Mouse (Mus musculus): ENCODE measurements around the gene Prrc2c. TPM values are rescaled to one million over a fixed set of nuclear protein-coding genes. Genes with fewer than 3 reads are reported as not detected.
"Not testable (repeated sequence)": the region's sequence is repeated elsewhere in the genome, so short reads cannot be mapped to it uniquely, and the experiment has no call there.

Gene Prrc2c
- 63.0 and 68.1 TPM in 2 replicates for polyA plus RNA-seq (2016; fragmentation: Nextera tagmentation; extraction: Ambion mirVana)

DNA sequence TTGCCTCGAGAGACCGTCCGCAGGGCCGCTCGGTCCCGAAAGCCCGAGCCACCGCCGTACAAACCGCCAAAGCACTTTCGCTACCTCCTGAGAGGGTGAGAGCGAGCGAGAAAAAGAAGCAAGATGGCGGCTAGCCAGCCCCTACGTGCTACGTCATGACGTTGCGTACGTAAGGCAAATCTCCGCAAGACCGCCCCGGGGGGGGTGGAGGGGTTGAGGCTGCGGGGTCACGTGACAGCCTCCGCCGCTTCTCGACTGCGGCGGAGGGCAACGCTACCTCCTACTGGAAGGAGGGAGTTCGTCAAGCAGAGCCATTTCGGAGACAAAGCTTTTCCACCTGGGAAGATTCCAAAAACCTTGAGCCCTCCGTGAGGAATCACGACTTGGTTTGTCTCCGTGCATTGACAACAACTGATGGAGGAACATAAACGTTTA, at the start of gene Prrc2c:
Gene Prrc2c, minus strand, starts transcription at position 156 of the 435 bp plus-strand sequence.
- no peaks in the 10 kb centered on the region for H3K9me3 ChIP-seq (replicated peaks)
- peak within 1 kb of the TSS; percentile 96 for H3K27ac ChIP-seq
- H3K27me3 ChIP-seq (replicated peaks), result no peaks in the 10 kb centered on the region; the same call in 1 of the 2 replicates
- H3K9ac ChIP-seq, result peak within 1 kb of the TSS; percentile 98
- H3K36me3 ChIP-seq, result peaks cover 4% of the 10 kb centered on the region; the same call in 1 of the 2 replicates
- H3K4me3 ChIP-seq, result peak within 1 kb of the TSS; percentile 98
- peaks cover 41% of the 10 kb centered on the region for H3K4me1 ChIP-seq
- peak within 1 kb of the TSS; percentile 74 for H3K4me2 ChIP-seq
- under 1% methylated on average over 36 of the region's 36 CpGs for WGBS (ENCODE audit: insufficient replicate concordance)
- peak; percentile 96 for ATAC-seq

DNA sequence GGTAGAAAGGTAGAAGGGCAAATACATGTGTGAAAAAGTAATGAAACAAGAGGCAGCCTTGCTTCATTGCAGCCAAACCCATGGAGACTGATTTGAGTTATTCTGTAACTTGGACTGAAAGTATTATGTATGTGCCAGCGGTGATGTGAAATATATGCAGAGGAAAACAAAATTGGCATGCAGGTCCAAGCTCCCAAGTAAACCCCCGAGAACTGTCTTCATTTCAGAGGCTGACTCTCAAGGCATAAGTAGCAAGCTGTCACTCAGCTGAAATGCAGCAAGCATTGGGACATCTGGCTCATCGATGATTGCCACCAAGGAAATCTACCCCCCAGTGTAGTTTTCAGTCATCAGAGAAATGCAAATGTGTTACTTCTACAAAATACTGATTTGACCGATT, 44.9 kb upstream of the Prrc2c start:
- no peak for ATAC-seq
- WGBS (ENCODE audit: insufficient replicate concordance), result 62% methylated on average over 4 of the region's 4 CpGs

DNA sequence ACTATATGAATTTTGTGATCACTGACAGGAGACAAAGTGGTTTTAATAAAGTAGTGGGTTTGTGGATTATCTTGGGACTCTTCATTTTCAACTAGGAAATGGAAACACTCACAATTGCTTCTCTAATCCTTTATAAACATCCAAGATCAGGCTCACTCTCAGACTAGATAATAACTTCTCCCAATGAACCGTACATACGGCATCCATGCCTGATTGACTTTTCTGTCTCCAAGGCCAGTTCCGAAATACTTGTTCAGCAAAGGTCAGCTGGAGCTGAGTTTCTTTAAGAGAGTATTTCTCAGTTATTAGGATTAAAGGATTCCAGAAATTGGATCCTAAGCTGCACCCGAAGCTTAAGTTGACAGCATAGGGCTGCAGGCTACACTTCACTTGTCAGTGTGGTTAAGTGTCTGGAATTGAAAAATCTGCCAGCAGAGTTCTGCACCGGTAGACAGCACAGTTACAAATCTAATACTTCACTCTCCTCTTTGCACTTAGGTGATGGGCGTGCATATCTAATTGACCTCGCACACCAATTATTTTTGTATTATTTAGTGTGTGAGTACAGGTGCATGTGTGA, 43.4 kb upstream of the Prrc2c start:
- no peak overlapping the region for H3K4me2 ChIP-seq
- ATAC-seq, result no peak

More for the DNA sequence above, 44.9 kb upstream of the Prrc2c start:
- no peak overlapping the region for H3K9ac ChIP-seq
- no peaks in the 10 kb centered on the region for H3K4me1 ChIP-seq
- H3K36me3 ChIP-seq, result no peaks in the 10 kb centered on the region
- H3K9me3 ChIP-seq (replicated peaks), result no peaks in the 10 kb centered on the region
- H3K27me3 ChIP-seq (replicated peaks), result no peaks in the 10 kb centered on the region
- H3K4me3 ChIP-seq, result no peak overlapping the region
- no peak overlapping the region for H3K27ac ChIP-seq
- no peak overlapping the region for H3K4me2 ChIP-seq

DNA sequence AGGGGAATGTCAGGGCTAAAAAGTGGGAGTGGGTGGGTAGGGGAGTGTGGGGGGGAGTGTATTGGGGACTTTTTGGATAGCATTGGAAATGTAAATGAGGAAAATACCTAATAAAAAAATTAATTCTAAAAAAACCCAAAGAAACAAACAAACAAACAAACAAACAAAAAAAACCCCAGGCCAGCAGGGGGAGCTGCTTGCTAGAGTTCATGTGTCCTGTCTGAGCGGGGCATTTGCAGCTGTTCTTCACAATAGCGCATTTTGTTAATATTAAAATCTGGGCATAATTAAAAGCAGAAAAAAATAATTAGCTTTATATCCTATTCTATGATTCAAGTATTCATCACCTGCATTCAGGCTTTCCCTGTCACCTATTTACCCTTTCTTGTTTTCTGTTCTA, 40.7 kb upstream of the Prrc2c start:
- H3K27me3 ChIP-seq (replicated peaks); ATAC-seq; H3K4me3 ChIP-seq; H3K36me3 ChIP-seq; H3K4me2 ChIP-seq; H3K4me1 ChIP-seq; H3K27ac ChIP-seq; H3K9ac ChIP-seq; H3K9me3 ChIP-seq (replicated peaks): not testable (repeated sequence)
- WGBS (ENCODE audit: insufficient replicate concordance), result 62% methylated on average over 2 of the region's 2 CpGs

More for the DNA sequence above, 43.4 kb upstream of the Prrc2c start:
- no peak overlapping the region for H3K4me3 ChIP-seq
- no peak overlapping the region for H3K9ac ChIP-seq
- WGBS (ENCODE audit: insufficient replicate concordance), result 80% methylated on average over 7 of the region's 7 CpGs
- H3K9me3 ChIP-seq (replicated peaks), result no peaks in the 10 kb centered on the region
- H3K4me1 ChIP-seq, result no peaks in the 10 kb centered on the region
- no peak overlapping the region for H3K27ac ChIP-seq
- no peaks in the 10 kb centered on the region for H3K27me3 ChIP-seq (replicated peaks)
- H3K36me3 ChIP-seq, result no peaks in the 10 kb centered on the region

DNA sequence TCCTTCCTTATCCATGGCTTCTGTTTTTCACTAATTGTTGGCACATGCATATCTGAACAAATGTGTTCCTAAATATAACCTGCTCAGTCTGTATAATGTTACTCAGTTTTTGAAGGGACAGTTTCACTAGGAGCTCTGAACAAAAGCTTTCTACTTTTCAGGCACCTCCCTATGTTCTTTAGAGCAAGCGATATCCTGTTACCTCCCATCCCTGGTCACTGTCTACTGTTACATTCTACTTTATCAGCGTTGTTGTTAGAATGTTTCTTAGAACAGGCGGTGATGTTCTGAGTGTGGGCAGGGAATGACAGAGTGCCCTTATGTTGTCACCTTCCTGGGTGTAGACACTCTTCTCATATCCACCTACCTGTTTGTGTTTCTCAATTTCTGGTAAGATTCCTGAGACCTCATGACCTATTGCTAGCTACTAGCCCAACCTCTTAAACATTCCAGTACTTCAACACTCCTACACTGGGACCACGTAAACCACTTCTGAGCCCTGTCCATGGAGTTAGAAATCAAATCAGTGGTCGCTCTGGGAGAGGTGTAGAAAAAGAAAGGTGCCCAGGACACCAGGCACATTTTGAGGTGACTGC, 37.7 kb upstream of the Prrc2c start:
- no peak for ATAC-seq
- no peaks in the 10 kb centered on the region for H3K4me1 ChIP-seq

DNA sequence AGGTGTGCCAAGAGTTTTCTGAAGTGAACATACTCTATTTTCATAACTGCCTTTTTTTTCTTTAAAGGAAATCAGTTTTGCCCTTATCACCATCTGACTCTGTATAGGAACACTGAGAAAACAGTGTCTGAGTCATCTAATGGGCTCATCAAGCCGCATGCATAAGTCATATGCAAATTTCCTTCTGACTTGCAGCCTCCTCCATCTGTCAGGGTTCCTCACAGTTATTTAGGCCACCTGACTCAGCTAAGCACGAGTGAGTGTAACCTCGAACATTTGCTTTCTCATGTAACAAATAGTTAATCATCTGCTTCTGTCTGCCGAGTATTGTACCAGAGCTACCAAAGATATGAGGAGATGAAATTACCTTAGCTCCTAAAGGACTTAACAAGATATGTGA, 33.3 kb upstream of the Prrc2c start:
- no peaks in the 10 kb centered on the region for H3K4me1 ChIP-seq
- H3K27ac ChIP-seq, result no peak overlapping the region
- no peak overlapping the region for H3K4me2 ChIP-seq
- no peaks in the 10 kb centered on the region for H3K36me3 ChIP-seq
- H3K4me3 ChIP-seq, result no peak overlapping the region
- no peak overlapping the region for H3K9ac ChIP-seq
- H3K27me3 ChIP-seq (replicated peaks), result no peaks in the 10 kb centered on the region
- 59% methylated on average over 4 of the region's 4 CpGs for WGBS (ENCODE audit: insufficient replicate concordance)
- H3K9me3 ChIP-seq (replicated peaks), result no peaks in the 10 kb centered on the region
- ATAC-seq, result no peak

More for the DNA sequence above, 37.7 kb upstream of the Prrc2c start:
- Histone ChIP-seq H3K27ac (no peak overlapping the region), H3K4me3 (no peak overlapping the region), H3K27me3 (replicated peaks) (no peaks in the 10 kb centered on the region), H3K4me2 (no peak overlapping the region), H3K9ac (no peak overlapping the region), H3K36me3 (no peaks in the 10 kb centered on the region), H3K9me3 (replicated peaks) (no peaks in the 10 kb centered on the region)
- 70% methylated on average over 5 of the region's 5 CpGs for WGBS (ENCODE audit: insufficient replicate concordance)

DNA sequence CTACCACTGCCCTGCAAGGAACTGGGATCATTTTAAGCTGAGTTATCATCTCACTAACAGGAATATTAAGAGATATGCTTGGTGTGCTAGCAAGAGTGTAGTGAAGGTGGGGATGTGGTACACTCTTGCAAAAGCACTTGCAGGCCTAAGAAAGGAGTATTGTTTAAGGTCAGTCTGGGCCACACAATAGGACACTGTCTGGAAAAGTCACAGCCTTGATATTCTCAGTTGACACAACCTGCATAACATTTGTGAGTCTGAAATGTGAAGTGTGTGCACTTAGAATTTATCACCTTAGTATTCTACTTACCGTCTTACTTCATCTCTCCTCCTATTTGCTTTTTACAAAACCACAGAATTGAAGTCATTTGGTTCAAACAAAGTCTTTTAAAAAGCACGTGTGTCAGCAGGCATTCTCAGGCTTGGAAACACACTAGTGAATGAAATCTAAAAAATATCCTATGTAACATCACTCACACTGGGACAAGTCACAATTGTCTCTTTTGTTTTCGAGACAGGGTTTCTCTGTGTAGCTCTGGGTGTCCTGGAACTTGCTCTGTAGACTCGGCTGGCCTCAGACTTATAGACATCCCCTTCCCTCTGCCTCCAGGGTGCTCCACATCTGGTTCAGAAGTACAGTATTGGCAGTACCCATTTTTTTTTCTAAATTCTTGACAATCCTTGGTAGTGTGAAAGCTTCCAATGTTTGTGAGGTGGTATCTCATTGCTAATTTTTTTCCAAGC, 31.4 kb upstream of the Prrc2c start:
- H3K9ac ChIP-seq, result no peak overlapping the region
- H3K27me3 ChIP-seq (replicated peaks), result no peaks in the 10 kb centered on the region
- H3K36me3 ChIP-seq, result no peaks in the 10 kb centered on the region
- no peaks in the 10 kb centered on the region for H3K9me3 ChIP-seq (replicated peaks)
- H3K4me3 ChIP-seq, result no peak overlapping the region
- WGBS (ENCODE audit: insufficient replicate concordance), result 59% methylated on average over 4 of the region's 4 CpGs
- ATAC-seq, result no peak
- H3K4me1 ChIP-seq, result no peaks in the 10 kb centered on the region
- no peak overlapping the region for H3K4me2 ChIP-seq
- H3K27ac ChIP-seq, result no peak overlapping the region

DNA sequence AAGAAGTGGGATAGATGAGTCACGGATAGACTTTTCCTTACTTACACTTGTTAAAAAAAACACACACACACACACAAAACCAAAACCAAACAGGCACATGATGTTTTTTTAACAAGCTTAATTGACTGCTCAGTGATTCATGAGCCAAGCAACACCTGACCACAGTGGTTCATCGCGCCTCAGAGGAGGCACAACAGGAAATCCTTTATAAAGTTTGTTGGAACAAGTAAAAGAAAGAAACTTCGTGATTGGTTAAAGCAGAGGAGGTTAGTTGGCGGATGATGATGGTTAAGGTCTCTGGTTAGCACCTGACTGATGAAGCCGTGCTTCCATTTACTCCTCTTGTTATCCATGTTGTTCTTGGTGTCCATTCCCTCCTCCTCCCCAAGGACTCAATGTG, 11.7 kb upstream of the Prrc2c start:
- Histone ChIP-seq H3K9me3 (replicated peaks) (no peaks in the 10 kb centered on the region), H3K27me3 (replicated peaks) (no peaks in the 10 kb centered on the region), H3K36me3 (no peaks in the 10 kb centered on the region), H3K4me2 (no peak overlapping the region), H3K27ac (no peak overlapping the region), H3K4me3 (no peak overlapping the region), H3K9ac (no peak overlapping the region), H3K4me1 (no peaks in the 10 kb centered on the region)
- ATAC-seq, result no peak
- WGBS (ENCODE audit: insufficient replicate concordance), result 65% methylated on average over 6 of the region's 6 CpGs

DNA sequence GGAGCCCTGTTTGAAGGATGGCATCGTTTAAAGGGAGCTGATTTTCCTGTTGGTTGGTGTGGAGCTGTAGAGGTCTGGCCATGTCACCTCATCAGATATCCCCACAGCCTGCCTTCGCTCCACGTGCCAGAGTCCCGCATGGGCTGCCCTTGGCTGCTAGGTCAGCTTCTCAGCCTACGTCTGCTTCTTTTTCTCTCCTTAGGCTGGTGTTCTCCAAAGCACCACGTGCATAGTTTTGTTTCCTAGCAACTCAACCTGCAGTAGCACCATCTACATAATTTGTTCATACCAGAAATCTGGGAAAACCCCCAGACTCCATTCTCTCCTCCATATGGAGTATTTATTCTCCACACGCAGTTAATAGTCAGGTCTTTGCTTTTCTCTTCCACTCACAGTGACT, 9.3 kb upstream of the Prrc2c start:
- WGBS (ENCODE audit: insufficient replicate concordance), result 51% methylated on average over 7 of the region's 7 CpGs
- Histone ChIP-seq H3K27ac (no peak overlapping the region), H3K4me3 (no peak overlapping the region), H3K27me3 (replicated peaks) (no peaks in the 10 kb centered on the region), H3K36me3 (no peaks in the 10 kb centered on the region), H3K9ac (no peak overlapping the region), H3K9me3 (replicated peaks) (no peaks in the 10 kb centered on the region), H3K4me1 (no peaks in the 10 kb centered on the region), H3K4me2 (no peak overlapping the region)
- ATAC-seq, result no peak

DNA sequence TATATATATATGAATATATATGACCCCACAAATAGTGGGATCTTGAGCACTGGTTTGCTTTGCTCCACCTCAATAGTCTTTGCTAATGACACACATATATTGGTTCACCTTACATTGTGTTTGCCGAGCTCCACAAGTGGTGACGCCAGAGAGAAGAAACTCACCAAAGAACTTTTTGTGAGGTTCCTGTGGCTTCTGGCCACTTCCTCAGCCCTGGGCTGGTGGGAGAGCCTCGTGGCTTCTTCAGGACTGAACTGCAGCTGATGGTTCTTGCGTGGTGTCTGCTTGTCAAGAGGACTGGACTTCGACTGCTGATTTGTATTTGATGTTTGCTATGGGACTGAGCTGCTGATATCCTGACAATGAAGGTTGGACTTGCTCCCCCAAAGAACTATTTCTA, 8.4 kb upstream of the Prrc2c start:
- 32% methylated on average over 5 of the region's 5 CpGs for WGBS (ENCODE audit: insufficient replicate concordance)
- no peaks in the 10 kb centered on the region; the same call in 1 of the 2 replicates for H3K27me3 ChIP-seq (replicated peaks)
- H3K36me3 ChIP-seq, result no peaks in the 10 kb centered on the region
- no peaks in the 10 kb centered on the region for H3K4me1 ChIP-seq
- ATAC-seq, result no peak
- no peak overlapping the region for H3K9ac ChIP-seq
- H3K9me3 ChIP-seq (replicated peaks), result no peaks in the 10 kb centered on the region
- no peak overlapping the region for H3K4me2 ChIP-seq
- H3K4me3 ChIP-seq, result no peak overlapping the region
- no peak overlapping the region for H3K27ac ChIP-seq

DNA sequence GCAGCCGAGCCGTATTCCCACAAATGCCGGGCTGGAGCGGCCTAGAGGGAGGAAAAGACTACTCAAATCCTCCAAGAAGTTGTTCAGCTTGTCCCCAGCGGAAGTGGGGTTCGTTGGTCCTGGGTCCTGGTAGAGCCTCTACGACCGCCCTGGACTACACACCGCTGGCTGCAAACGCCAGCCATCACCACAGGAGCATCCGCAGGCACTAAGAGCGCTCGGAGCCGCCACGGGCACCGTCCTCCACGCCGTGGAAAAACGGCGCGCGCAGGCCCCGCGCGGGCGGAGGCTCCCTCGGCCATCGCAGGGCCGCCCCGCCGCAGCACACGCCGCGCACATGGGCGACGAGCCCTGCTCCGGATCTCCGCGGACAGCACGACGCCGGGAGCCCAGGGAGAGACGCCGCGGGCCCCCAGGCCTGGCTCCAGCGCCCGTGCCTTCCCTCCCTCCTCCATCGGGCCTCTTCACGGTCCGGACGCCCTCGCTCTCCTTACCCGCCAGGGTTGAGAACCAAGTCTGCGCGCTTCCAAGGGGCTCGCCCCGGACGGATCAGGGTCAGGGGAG, 443 bp downstream of the Prrc2c start:
- WGBS (ENCODE audit: insufficient replicate concordance), result 3% methylated on average over 58 of the region's 58 CpGs
- Histone ChIP-seq H3K9ac (peak overlapping the region; percentile 98), H3K9me3 (replicated peaks) (no peaks in the 10 kb centered on the region), H3K4me1 (peaks cover 41% of the 10 kb centered on the region), H3K27me3 (replicated peaks) (no peaks in the 10 kb centered on the region; the same call in 1 of the 2 replicates), H3K4me3 (peak overlapping the region; percentile 98), H3K4me2 (peak overlapping the region; percentile 74), H3K27ac (peak overlapping the region; percentile 96), H3K36me3 (peaks cover 4% of the 10 kb centered on the region; the same call in 1 of the 2 replicates)
- peak; percentile 81 for ATAC-seq

DNA sequence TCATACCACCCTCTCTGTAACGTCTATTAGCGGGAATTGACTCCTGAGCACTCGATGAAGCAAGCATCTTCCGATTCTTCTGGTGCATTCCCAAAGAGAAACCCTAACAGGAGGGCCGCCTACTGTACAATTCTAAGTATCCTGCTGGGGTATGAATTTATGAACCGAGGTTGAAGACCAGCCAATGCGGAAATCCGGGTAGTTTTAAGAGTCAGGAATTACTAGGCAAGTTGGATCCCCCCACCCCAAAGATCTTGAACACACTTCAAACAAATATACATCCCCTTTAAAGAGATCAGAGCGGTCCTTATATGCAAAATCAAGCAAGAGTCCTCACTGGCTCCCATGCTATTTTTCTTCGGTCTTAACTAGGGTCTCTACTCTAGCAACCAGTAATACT, 950 bp downstream of the Prrc2c start:
- Histone ChIP-seq H3K27me3 (replicated peaks) (no peaks in the 10 kb centered on the region; the same call in 1 of the 2 replicates), H3K4me1 (peaks cover 44% of the 10 kb centered on the region), H3K9me3 (replicated peaks) (no peaks in the 10 kb centered on the region), H3K36me3 (peaks cover 6% of the 10 kb centered on the region), H3K4me2 (peak overlapping the region; percentile 74), H3K4me3 (peak overlapping the region; percentile 98), H3K27ac (peak overlapping the region; percentile 96), H3K9ac (peak overlapping the region; percentile 98)
- no peak for ATAC-seq
- under 1% methylated on average over 10 of the region's 10 CpGs for WGBS (ENCODE audit: insufficient replicate concordance)

Measured in liver, embryonic 12.5 days (tissue).